Mouse (Mus musculus) heart, embryonic 16.5 days (tissue): ENCODE data around the gene Sipa1l1. TPM values are rescaled to one million over a fixed set of nuclear protein-coding genes. Genes with fewer than 3 reads are reported as not detected.
A peak's percentile ranks its signal among the peaks of the same experiment; 100 is the strongest.

Experiments
- ATAC-seq: fragments of 200-750 bp; cut with Nextera tagmentation; replicated peaks from 2 replicates; pipeline ENCODE4 v1.8.0; 2017; ENCODE audit warnings: moderate number of reproducible peaks; ENCODE audit not compliant: insufficient read depth, low FRiP score; ENCODE audit errors: extremely low read depth
- H3K27ac ChIP-seq: fragments of 300-500 bp; sonication (generic); 2 replicates; pipeline ENCODE4 v1.5.1; 2014; ENCODE audit warnings: mild to moderate bottlenecking, low read length, control low read depth, moderate library complexity
- H3K27me3 ChIP-seq: fragments of 300-500 bp; sonication (generic); 2 replicates; pipeline ENCODE4 v1.6.1; 2014; ENCODE audit warnings: low read length, mixed read lengths; ENCODE audit not compliant: control insufficient read depth, insufficient read depth
- H3K36me3 ChIP-seq: fragments of 300-500 bp; sonication (generic); 2 replicates; pipeline ENCODE4 v1.6.1; 2014; ENCODE audit not compliant: control insufficient read depth, insufficient read depth
- H3K4me1 ChIP-seq: fragments of 300-500 bp; sonication (generic); 2 replicates; pipeline ENCODE4 v1.6.1; 2014; ENCODE audit warnings: low read length, mixed read lengths; ENCODE audit not compliant: control insufficient read depth, insufficient read depth
- H3K4me2 ChIP-seq: fragments of 300-500 bp; sonication (generic); 2 replicates; pipeline ENCODE4 v1.6.1; 2014; ENCODE audit warnings: low read depth, mild to moderate bottlenecking, control low read depth, low read length
- H3K4me3 ChIP-seq: fragments of 300-500 bp; sonication (generic); 2 replicates; pipeline ENCODE4 v1.5.1; 2014; ENCODE audit warnings: mild to moderate bottlenecking, control low read depth, low read length
- H3K9ac ChIP-seq: fragments of 300-500 bp; sonication (generic); 2 replicates; pipeline ENCODE4 v1.6.1; 2014; ENCODE audit warnings: low read length, control low read depth
- H3K9me3 ChIP-seq: fragments of 300-500 bp; sonication (generic); replicated peaks from 2 replicates; pipeline ENCODE4 v1.6.1; 2016; ENCODE audit warnings: low read length; ENCODE audit not compliant: control insufficient read depth
- WGBS: fragments of 180-500 bp; shearing (Covaris S2); extraction: QIAGEN DNeasy Blood & Tissue Kit; methylation state at CpG from one replicate; pipeline ENCODE4 v1.1.7; 2014; 5-methylcytosine and 5-hydroxymethylcytosine counted together
- polyA plus RNA-seq: library from polyadenylated mRNA; unstranded; fragments of >200 nt; fragmentation: Nextera tagmentation; extraction: Ambion mirVana; gene quantifications from 2 replicates; pipeline ENCODE4 v1.2.1, GENCODE M21; 2015

The Sipa1l1 gene
- polyA plus RNA-seq, 1 experiment from 2014 or later: 19.8 TPM

GRCm38 (mm10) chr12:82188321-82189075 is 19.4 kb downstream of the Sipa1l1 start:
- Histone ChIP-seq H3K4me1 (peaks cover 50% of the 10 kb centered on the region), H3K36me3 (no peaks in the 10 kb centered on the region), H3K27me3 (no peaks in the 10 kb centered on the region), H3K27ac (no peak overlapping the region), H3K9ac (no peak overlapping the region), H3K4me2 (no peak overlapping the region), H3K4me3 (no peak overlapping the region), H3K9me3 (no peaks in the 10 kb centered on the region)
- 61% methylated on average over 9 of the region's 9 CpGs for WGBS
- no peak for ATAC-seq

GRCm38 (mm10) chr12:82189076-82189675 is 20.1 kb downstream of the Sipa1l1 start:
- no peak for ATAC-seq
- H3K4me2 ChIP-seq: no peak overlapping the region
- WGBS: 42% methylated on average over 6 of the region's 6 CpGs

GRCm38 (mm10) chr12:82189715-82190581 is 20.8 kb downstream of the Sipa1l1 start:
- Histone ChIP-seq H3K27ac (no peak overlapping the region), H3K4me2 (no peak overlapping the region), H3K9me3 (no peaks in the 10 kb centered on the region), H3K27me3 (no peaks in the 10 kb centered on the region), H3K4me1 (peaks cover 50% of the 10 kb centered on the region), H3K9ac (no peak overlapping the region), H3K36me3 (no peaks in the 10 kb centered on the region), H3K4me3 (no peak overlapping the region)
- ATAC-seq: no peak
- 70% methylated on average over 16 of the region's 16 CpGs for WGBS

More at GRCm38 (mm10) chr12:82189076-82189675, 20.1 kb downstream of the Sipa1l1 start:
- Histone ChIP-seq H3K36me3 (no peaks in the 10 kb centered on the region), H3K9ac (no peak overlapping the region), H3K9me3 (no peaks in the 10 kb centered on the region), H3K4me1 (peaks cover 50% of the 10 kb centered on the region), H3K27ac (no peak overlapping the region), H3K27me3 (no peaks in the 10 kb centered on the region), H3K4me3 (no peak overlapping the region)

DNA sequence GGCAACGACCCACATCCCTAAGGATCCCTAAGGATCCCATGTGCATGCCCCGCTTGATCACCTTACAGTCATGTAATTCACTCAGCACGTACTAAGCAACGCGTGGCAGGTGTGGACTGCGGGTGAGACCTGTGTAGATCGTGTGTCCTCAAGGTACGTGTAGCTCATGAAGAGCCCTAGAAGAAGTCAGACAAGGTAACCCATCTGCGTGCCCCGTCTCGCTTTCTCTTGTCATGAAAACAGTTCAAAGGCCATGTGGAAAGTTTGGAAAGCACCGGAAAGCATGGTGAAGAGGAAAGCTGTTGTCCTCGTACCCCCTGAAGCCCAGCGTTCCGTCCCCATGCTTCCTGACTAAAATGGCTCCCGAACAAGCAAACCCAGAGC is 21.5 kb downstream of the Sipa1l1 start:
- no peak for ATAC-seq
- Histone ChIP-seq H3K27me3 (no peaks in the 10 kb centered on the region), H3K9ac (no peak overlapping the region), H3K36me3 (no peaks in the 10 kb centered on the region), H3K4me3 (no peak overlapping the region), H3K9me3 (no peaks in the 10 kb centered on the region), H3K4me2 (no peak overlapping the region), H3K27ac (no peak overlapping the region), H3K4me1 (peaks cover 50% of the 10 kb centered on the region)
- WGBS: 89% methylated on average over 16 of the region's 16 CpGs

DNA sequence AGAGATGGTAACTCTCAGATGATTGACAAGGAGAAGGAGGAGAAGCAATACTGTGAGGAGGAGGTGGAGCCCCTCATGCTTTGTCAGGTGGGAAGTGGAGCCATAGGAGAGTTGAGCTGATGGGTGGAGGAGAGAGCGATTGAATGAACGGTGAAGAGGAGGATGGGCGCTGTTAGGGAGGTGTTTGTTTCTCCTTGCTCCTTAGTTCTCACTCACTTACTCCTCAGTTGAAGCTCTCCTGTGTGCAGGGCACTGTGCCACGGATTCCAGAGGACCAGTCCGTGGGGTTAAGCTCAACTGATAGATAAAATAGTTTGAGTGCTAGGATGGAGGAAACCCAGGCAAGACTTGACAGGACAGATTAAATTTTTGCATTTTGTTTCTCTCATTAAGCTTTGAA is 22.6 kb downstream of the Sipa1l1 start:
- no peaks in the 10 kb centered on the region for H3K36me3 ChIP-seq
- WGBS: 38% methylated on average over 5 of the region's 5 CpGs
- no peak overlapping the region for H3K4me3 ChIP-seq
- no peak overlapping the region for H3K9ac ChIP-seq
- ATAC-seq: no peak
- H3K27ac ChIP-seq: no peak overlapping the region
- no peaks in the 10 kb centered on the region for H3K27me3 ChIP-seq
- H3K4me1 ChIP-seq: peaks cover 49% of the 10 kb centered on the region
- no peaks in the 10 kb centered on the region for H3K9me3 ChIP-seq
- no peak overlapping the region for H3K4me2 ChIP-seq

DNA sequence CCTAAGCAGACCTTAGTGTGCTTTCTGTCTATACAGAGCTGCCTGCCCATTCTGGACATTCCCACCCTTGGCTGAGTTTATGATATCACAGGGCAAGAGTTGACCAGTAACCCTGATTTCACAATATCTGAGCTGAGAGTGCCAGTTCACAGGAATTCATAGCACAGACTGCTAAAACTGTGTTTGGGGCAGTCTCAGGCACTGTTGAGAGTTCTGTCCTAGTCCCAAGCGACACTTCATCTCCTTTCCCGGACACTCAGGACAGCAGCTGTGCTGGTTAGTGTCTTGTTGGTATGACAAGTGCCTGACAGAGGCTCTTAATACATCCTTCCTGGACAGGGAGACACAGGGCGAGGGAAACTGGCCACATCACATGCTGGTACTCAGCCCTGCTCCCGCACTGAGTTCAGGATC is 23.5 kb downstream of the Sipa1l1 start:
- ATAC-seq: peak; percentile 73
- WGBS: 35% methylated on average over 4 of the region's 4 CpGs
- Histone ChIP-seq H3K27ac (peak overlapping the region; percentile 17), H3K9ac (no peak overlapping the region), H3K9me3 (no peaks in the 10 kb centered on the region), H3K4me2 (no peak overlapping the region), H3K27me3 (no peaks in the 10 kb centered on the region), H3K4me3 (no peak overlapping the region), H3K36me3 (no peaks in the 10 kb centered on the region), H3K4me1 (peaks cover 45% of the 10 kb centered on the region)

GRCm38 (mm10) chr12:82193476-82193875 is 24.4 kb downstream of the Sipa1l1 start:
- no peak overlapping the region for H3K4me2 ChIP-seq
- WGBS: 52% methylated on average over 2 of the region's 2 CpGs
- H3K4me3 ChIP-seq: no peak overlapping the region
- no peaks in the 10 kb centered on the region for H3K36me3 ChIP-seq
- H3K9ac ChIP-seq: no peak overlapping the region
- H3K27me3 ChIP-seq: no peaks in the 10 kb centered on the region
- H3K4me1 ChIP-seq: peaks cover 45% of the 10 kb centered on the region
- ATAC-seq: no peak
- H3K9me3 ChIP-seq: no peaks in the 10 kb centered on the region
- no peak overlapping the region for H3K27ac ChIP-seq

DNA sequence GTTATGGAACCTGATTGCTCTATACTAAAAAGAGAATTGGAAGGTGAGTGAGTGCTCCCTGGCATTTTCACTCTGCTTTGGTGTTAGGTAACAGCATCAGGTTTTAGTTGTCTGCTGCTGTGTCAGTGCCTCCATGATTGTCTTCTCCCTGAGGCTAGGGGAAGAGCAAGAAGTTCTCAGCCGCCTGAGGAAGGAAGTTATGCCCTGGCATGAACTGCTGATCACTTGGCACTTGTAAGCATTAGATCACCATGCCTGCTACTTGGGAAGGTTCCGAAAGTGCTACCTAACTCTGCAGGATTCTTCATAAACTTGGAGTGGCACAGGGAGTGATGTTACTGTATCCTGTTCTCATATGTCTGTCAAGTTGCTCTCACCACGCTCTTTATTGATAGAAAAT is 25.8 kb downstream of the Sipa1l1 start:
- H3K9me3 ChIP-seq: no peaks in the 10 kb centered on the region
- H3K27me3 ChIP-seq: no peaks in the 10 kb centered on the region
- WGBS: 72% methylated on average over 3 of the region's 3 CpGs
- no peaks in the 10 kb centered on the region for H3K36me3 ChIP-seq
- no peak overlapping the region for H3K27ac ChIP-seq
- no peak overlapping the region for H3K9ac ChIP-seq
- ATAC-seq: no peak
- H3K4me3 ChIP-seq: no peak overlapping the region
- H3K4me2 ChIP-seq: no peak overlapping the region
- H3K4me1 ChIP-seq: peaks cover 31% of the 10 kb centered on the region

- Histone ChIP-seq H3K4me2 (no peak overlapping the region), H3K36me3 (no peaks in the 10 kb centered on the region), H3K9ac (no peak overlapping the region), H3K9me3 (no peaks in the 10 kb centered on the region), H3K27ac (no peak overlapping the region), H3K4me1 (peaks cover 31% of the 10 kb centered on the region), H3K4me3 (no peak overlapping the region), H3K27me3 (no peaks in the 10 kb centered on the region)
- ATAC-seq: no peak
- 97% methylated on average over 2 of the region's 2 CpGs for WGBS
Measured at GRCm38 (mm10) chr12:82196213-82196612, 27.1 kb downstream of the Sipa1l1 start.
